Mouse (Mus musculus): ENCODE data around the gene Gm28897. TPM values are rescaled to one million over a fixed set of nuclear protein-coding genes. Genes with fewer than 3 reads are reported as not detected.
"Not testable (repeated sequence)": the region's sequence is repeated elsewhere in the genome, so short reads cannot be mapped to it uniquely, and the experiment has no call there.

The Gm28897 gene
- not detected in 2 replicates for polyA plus RNA-seq (2014; fragmentation: Nextera tagmentation; extraction: Ambion mirVana)

DNA sequence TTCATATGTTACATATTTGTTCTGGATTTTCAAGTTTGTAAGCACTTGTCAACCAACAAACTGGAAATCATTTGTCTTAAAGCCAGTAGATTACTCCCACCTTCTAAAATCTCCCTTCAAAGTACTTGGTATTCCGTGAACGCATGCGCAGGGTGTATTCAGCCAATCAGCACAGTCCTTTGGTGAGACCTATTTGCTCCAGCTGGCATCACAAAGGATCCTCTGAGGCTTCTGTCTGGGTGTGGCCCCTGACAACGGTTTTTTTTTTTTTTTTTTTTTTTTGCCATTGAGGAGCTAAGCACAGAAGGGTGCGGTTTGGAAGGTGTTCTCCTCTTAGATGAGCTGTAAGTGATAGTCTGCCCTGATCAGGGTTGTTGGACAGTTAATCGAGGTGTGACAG is at the start of gene Gm28897:
TSS of gene Gm28897 (plus strand) at position 301 of the 400 bp plus-strand sequence.
- not testable (repeated sequence) for H3K4me3 ChIP-seq (ENCODE audit: low read depth, low read length); H3K36me3 ChIP-seq (ENCODE audit: control insufficient read depth, insufficient read depth, low read length); H3K4me1 ChIP-seq (ENCODE audit: control insufficient read depth, insufficient read depth, low read length); H3K27me3 ChIP-seq (ENCODE audit: control insufficient read depth, insufficient read depth, low read length); H3K27ac ChIP-seq (ENCODE audit: low read length); H3K4me2 ChIP-seq (replicated peaks; ENCODE audit: low read depth, low read length); ATAC-seq (ENCODE audit: insufficient number of reproducible peaks, insufficient read depth, low FRiP score, low read depth); H3K9ac ChIP-seq (replicated peaks; ENCODE audit: low read depth, low read length); H3K9me3 ChIP-seq (ENCODE audit: control insufficient read depth, low read depth, low read length)
- WGBS: no CpG with 5 or more reads among the region's 6 CpGs
